Mouse (Mus musculus) layer of hippocampus, postnatal 10 days (tissue): ENCODE measurements around the gene Atp6v1g1. TPM values are rescaled to one million over a fixed set of nuclear protein-coding genes. Genes with fewer than 3 reads are reported as not detected.

Experiments
- DNase-seq, 2 experiments: peaks; one replicate each; pipeline ENCODE4 v3.0.0; 2021; ENCODE audit warnings: low spot score in 2 of 2
- total RNA-seq, 2 experiments: library from RNA; stranded (reverse); gene quantifications; 2 replicates each; pipeline ENCODE4 v1.2.3; 2021

The Atp6v1g1 gene
- total RNA-seq, 2 experiments from 2014 or later, result 131 to 135 TPM

- DNase-seq, result no peak
Observed at GRCm38 (mm10) chr4:63546441-63547055, 2.0 kb downstream of the Atp6v1g1 start.

GRCm38 (mm10) chr4:63547799-63548198 is 3.2 kb downstream of the Atp6v1g1 start:
- DNase-seq, result no peak

- DNase-seq, result no peak
Observed at GRCm38 (mm10) chr4:63548491-63548890, 3.9 kb downstream of the Atp6v1g1 start.

GRCm38 (mm10) chr4:63550908-63551307 is 6.3 kb downstream of the Atp6v1g1 start:
- DNase-seq, result no peak

GRCm38 (mm10) chr4:63552865-63553264 is 8.3 kb downstream of the Atp6v1g1 start:
- no peak for DNase-seq

DNA sequence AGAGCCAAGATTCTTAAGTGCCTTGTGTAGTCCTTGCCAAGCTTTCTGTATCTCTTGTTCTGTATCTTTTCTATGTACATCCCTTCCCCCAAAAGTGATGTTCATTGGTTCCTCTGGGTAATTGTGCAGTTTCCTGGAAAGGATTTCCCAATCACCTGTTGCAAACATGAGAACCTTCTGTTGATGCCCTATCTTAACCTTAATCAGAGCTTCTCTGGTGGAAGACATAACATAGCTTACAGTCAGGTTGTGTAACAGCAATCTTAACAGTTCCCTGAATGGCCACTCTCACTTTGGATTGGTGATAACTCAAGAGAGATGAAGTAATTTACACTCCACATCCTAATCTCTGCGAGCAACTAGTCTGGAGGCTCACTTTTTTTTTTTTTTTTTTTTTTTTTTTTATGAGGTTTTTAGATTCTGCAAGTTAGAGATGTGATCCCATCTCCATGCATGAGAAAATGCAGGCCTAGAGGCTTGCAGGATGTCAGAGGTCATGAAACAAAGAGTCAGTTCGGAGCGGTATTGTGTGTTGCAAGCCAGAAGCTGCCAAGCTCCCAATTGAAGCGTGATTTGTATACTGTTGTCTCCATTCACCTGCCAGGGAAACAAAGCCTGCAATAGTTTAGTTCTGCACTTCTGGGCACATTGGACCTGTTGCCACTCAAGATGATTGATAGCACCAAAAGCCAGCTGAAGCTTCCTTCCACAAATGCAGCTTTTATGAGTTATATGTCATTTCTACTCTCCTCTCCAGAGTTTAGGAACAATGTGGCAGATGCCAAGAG is 9.4 kb downstream of the Atp6v1g1 start:
- DNase-seq, result no peak

GRCm38 (mm10) chr4:63554616-63555015 is 10.0 kb downstream of the Atp6v1g1 start:
- no peak for DNase-seq

GRCm38 (mm10) chr4:63555111-63555510 is 10.5 kb downstream of the Atp6v1g1 start:
- DNase-seq, result no peak

DNA sequence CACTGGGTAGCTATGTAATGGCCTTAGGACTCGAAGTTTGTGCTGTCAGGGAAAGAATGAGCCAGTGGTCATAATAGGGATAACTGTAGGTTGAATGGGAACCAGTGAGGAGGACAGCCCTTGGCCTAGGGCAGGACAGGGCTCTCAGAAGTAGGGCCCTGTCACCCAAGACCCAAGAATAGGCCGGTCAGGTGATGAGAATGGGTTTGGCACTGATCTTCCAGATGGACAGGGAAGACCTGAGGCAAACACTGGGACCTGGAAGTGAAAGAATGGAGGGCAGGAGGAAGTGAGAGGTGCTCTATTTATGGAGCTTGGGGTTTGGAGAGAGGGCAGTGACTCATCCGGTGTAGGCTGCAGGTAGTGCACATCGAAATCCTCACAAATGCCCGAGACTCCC is 12.1 kb downstream of the Atp6v1g1 start:
- no peak for DNase-seq

DNA sequence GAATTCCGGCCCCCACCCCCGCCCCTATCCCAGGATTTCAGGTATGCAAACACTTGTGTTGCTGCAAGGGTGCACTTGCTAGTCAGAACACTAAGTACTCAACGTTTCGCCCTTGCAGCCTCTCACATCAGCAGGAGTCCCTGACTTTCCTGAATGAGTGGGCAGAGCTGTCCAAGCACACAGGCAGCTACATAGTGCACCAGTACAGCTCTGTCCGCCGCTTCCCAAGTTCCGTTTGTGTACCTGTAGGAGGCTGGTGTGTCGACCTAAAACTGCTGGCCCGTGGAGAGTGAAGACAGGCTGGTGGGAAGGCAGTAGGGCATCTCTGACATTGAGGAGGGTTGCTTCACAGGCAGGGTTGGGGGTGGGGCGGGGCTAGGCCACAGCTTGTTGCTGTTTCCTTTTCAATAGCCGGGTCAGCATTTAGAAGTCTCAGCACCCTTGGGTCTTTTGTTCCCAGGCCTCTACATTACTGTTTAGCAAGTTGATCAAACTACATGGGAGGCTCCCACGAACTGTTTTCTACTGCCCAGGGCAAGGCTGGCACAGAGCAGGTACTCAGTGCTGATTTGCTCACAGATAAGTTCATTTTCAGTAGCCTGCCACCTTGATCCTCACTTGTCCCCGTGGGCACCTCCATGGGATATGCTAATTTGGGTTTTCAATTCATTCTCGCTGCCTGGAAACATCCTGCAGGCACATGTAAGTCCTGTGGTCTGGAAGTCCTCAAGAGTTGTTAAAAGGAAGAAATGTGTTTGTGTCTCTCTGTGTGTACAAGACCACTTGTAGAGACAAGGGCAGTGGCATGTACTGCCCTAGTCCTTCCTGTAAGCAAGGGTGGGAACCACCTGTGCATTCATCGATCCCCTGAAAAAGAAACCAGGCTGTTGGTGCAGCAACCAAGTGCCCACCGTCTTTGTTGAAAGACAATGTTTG is 12.8 kb downstream of the Atp6v1g1 start:
- DNase-seq, result no peak

- peak; percentile 69 to 80 for DNase-seq
Observed at GRCm38 (mm10) chr4:63558407-63559081, 14.0 kb downstream of the Atp6v1g1 start, which contains the start of gene Tmem268. Gene Tmem268, plus strand, starts transcription at chr4:63558781.

DNA sequence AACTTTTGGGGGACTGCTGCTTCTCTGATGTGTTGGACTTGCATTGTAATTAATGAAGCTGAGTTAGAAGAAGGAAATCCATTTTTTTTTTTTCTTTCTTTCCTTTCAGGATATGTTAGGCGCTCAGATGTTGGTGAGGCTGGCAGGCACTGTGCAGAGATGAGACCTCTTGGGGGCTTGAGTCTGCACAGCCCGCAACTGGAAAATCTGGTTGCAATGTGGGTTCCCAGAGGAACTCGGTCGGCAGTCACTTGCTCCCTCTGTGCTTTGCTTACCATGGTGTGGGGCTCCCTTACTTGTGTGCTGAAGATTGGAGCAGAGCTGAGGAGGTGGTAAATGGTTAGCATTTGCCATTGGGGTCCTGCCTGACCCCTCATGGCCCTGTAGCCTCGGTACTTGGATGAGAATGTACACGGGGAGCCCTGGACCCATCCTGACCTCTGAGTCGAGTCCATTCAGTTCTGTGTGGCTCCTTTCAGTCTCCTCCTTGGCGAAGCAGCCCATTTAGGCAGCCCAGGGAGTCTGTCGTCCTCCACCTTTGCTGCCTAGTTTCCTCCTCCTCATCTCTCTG is 14.6 kb downstream of the Atp6v1g1 start:
- DNase-seq, result no peak

DNA sequence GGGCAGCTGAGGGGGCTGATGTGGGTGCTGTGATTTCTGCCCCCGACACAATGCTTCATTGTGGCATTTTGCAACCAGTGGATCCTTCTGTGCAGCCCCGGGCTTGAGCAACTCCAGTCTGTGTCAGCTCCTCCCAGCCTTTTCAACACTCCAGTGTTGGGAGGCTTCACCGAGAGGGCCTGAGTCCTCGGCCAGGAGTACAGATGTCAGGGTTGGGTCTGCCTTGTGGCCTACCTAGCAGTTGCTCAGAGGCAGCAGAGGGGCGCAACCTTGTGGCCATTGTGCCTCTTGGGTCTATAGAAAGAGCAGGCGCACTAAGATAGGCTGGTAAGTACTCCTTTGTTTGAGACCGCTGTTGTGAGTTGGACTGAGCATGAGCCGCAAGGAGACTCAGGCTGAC is 15.5 kb downstream of the Atp6v1g1 start:
- peak in 1 of 2 experiments; percentile 16 for DNase-seq

DNA sequence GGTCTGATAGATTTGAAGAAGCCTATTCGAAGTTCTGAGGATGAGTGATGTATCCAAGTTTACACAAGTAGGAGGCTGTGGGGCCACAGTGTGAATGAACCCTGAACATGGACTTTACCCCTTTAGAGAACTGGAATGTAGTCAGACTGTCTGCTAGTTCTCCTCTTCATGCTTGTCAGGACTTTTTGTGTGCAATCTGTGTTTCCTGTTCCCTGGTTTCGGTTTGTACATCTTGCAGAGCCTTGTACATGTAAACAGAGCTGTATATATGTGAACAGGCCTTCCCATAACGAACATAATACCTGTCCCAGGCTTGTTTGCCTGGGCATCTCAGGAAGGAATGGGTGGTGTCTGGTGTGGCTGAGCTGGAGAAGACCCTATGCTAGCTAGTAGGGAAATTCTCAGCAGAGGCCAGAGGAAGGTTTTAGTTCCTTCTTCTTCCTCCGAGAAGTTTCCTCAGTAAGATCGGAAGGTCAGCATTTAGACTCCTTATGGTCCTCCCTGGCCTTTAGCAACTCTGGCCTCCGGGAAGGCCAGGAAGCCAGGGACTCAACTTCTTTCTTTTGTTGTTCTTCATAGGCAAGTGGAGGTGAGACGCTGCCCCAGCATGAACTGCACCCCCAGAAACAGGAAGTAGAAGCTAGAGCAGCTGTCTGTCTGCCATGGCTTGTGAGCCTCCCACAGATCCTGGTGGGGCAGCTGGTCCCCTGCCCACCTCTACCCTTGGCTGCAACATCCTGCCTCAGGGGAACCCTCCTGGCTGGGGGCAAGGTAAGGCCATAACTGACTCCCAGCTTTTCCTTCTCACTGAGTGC is 17.5 kb downstream of the Atp6v1g1 start:
- no peak for DNase-seq

DNA sequence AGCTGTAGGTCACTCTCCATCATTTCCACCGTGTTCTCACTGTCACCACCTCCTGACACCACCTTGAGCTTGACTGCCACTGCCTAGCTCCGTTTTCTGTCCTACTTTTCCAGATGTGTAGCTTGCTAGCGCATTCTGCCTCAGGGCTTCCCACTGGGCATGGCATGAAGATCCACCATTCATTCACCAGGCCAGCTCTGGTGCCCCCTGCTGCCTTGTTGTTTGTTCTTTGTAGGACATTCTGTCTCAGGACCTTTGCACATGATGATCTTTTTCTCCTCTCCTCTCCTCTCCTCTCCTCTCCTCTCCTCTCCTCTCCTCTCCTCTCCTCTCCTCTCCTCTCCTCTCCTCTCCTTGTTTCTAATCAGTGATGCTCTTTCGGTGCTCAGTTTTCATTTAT is 18.2 kb downstream of the Atp6v1g1 start:
- DNase-seq, result no peak

DNA sequence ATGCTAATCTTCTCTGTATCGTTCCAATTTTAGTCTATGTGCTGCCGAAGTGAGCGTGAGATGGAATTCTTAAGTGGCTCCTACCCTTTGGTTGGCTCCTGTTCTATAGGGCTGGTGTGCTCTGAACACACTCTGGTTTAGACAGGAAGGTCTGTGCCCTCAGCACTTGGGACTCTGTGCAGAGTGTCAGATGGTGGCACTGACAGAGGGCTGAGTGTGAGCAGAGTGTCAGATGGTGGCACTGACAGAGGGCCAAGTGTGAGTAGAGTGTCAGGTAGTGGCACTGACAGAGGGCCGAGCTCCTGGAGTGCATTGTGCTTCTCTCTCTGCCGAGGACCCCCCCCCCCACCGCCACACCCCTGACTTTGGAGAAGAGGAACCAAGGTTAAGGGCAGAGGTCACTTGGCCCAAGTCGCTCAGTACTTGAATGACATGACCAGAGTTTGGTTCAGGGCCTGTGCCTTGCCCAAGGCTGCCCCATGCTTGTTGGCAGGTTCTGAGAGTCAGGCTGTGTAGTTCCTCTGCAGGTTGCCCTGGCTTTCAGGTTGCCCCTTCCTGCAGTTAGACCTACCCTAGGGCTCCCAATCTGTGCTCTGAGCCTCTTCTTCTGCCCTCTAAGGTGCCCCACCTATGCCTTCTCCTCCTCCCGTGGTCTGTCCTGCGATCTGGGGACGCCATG is 23.3 kb downstream of the Atp6v1g1 start:
- no peak for DNase-seq

- no peak for DNase-seq
Observed at GRCm38 (mm10) chr4:63569322-63569721, 24.8 kb downstream of the Atp6v1g1 start.

GRCm38 (mm10) chr4:63570208-63570781 is 25.7 kb downstream of the Atp6v1g1 start:
- DNase-seq, result no peak

DNA sequence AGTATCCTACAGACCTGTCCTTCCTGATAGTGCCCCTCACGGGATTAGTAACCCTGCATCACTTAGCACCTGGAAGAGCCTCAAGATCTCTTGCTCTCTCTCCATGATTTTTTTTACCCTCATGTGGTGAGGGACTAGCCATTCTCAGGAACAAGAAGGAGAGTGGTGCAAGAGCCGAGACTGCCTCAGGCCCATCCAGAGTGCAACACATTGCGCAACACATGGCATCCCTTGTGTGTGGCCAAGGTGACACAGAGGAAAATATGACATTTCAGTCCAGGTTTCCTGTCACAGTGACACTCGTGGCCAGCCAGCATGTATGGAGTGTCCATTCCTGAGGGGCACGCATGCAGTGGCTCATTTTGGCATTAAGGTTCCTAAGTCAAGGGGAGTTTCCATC is 28.0 kb downstream of the Atp6v1g1 start:
- no peak for DNase-seq
